Mouse (Mus musculus) kidney, adult 2 months (tissue): ENCODE measurements around the gene C8a. TPM values are rescaled to one million over a fixed set of nuclear protein-coding genes. Genes with fewer than 3 reads are reported as not detected.

Experiments
- DNase-seq: peaks from one replicate; pipeline ENCODE4 v3.0.0; 2021
- H3K27ac ChIP-seq: fragments of 200-500 bp; 2 replicates; pipeline ENCODE4 v1.5.1; 2012; ENCODE audit warnings: low read depth, low read length, control low read depth, inconsistent platforms; ENCODE audit not compliant: insufficient read depth
- H3K27me3 ChIP-seq: fragments of 200-500 bp; replicated peaks from 2 replicates; pipeline ENCODE4 v1.6.1; 2012; ENCODE audit warnings: mild to moderate bottlenecking, moderate library complexity, low read length, inconsistent platforms; ENCODE audit not compliant: control insufficient read depth, insufficient read depth
- H3K36me3 ChIP-seq: fragments of 200-500 bp; 2 replicates; pipeline ENCODE4 v1.6.1; 2012; ENCODE audit warnings: mild to moderate bottlenecking, moderate library complexity, low read length, inconsistent platforms; ENCODE audit not compliant: control insufficient read depth, insufficient read depth
- H3K4me1 ChIP-seq: fragments of 200-500 bp; 2 replicates; pipeline ENCODE4 v1.6.1; 2011; ENCODE audit warnings: low read length; ENCODE audit not compliant: control insufficient read depth, insufficient read depth
- H3K4me3 ChIP-seq: fragments of 200-500 bp; 2 replicates; pipeline ENCODE4 v1.5.1; 2011; ENCODE audit warnings: mild to moderate bottlenecking, low read depth, low read length, control low read depth; ENCODE audit not compliant: insufficient read depth
- CTCF ChIP-seq: fragments of 200-500 bp; conservative IDR thresholded peaks from 2 replicates; pipeline ENCODE4 v1.5.1; 2011; ENCODE audit warnings: low read depth, mild to moderate bottlenecking, control low read depth, low read length, moderate library complexity, mixed read lengths; ENCODE audit not compliant: insufficient read depth, insufficient read length
- POLR2A ChIP-seq: fragments of 200-500 bp; IDR thresholded peaks from one replicate; pipeline ENCODE4 v1.6.1; 2011; ENCODE audit warnings: low read depth, low read length, control low read depth
- whole genome bisulfite sequencing: fragments of 180-500 bp; shearing (Covaris S2); methylation state at CpG from one replicate; pipeline ENCODE4 v1.1.7; 2018; 5-methylcytosine and 5-hydroxymethylcytosine counted together
- polyA plus RNA-seq: library from polyadenylated mRNA; depleted of rRNA; stranded (reverse); fragments of >200 nt; gene quantifications from 2 replicates; pipeline ENCODE4 v1.2.3, GENCODE M21; 2012

C8a gene
- polyA plus RNA-seq, 1 experiment = 10.4 TPM

GRCm38 (mm10) chr4:104798951-104799350 is 77.2 kb downstream of the C8a start:
- no peak overlapping the region for H3K27ac ChIP-seq
- TF ChIP-seq CTCF (no peak), POLR2A (no peak)
- no peaks in the 10 kb centered on the region for H3K36me3 ChIP-seq
- no peak overlapping the region for H3K4me3 ChIP-seq
- DNase-seq = no peak
- WGBS = 80% methylated on average over 9 of the region's 9 CpGs
- no peaks in the 10 kb centered on the region for H3K27me3 ChIP-seq
- no peaks in the 10 kb centered on the region for H3K4me1 ChIP-seq

DNA sequence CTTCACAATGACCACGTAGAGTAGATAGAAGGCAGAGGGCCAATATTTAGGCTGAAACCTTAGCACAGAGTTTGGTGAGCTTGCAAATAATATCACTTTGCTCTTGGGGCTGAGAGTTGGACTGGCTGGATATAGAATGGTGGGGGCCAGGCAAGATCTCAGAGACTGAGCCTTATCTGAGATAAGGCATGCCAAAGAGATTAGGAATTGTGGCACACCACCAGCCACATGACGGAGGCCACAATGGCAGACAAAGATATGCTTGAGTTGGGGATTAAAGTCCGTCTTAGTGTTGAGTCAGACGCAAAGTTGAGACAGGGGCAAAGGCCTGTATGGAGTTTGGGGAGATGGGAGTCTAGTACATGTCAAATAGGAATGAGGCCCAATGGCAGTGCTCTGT is 84.1 kb downstream of the C8a start:
- WGBS = 89% methylated on average over 4 of the region's 4 CpGs
- H3K4me3 ChIP-seq = no peak overlapping the region
- TF ChIP-seq POLR2A (no peak), CTCF (no peak)
- no peaks in the 10 kb centered on the region for H3K36me3 ChIP-seq
- DNase-seq = no peak
- no peak overlapping the region for H3K27ac ChIP-seq
- no peaks in the 10 kb centered on the region for H3K27me3 ChIP-seq
- no peaks in the 10 kb centered on the region for H3K4me1 ChIP-seq

DNA sequence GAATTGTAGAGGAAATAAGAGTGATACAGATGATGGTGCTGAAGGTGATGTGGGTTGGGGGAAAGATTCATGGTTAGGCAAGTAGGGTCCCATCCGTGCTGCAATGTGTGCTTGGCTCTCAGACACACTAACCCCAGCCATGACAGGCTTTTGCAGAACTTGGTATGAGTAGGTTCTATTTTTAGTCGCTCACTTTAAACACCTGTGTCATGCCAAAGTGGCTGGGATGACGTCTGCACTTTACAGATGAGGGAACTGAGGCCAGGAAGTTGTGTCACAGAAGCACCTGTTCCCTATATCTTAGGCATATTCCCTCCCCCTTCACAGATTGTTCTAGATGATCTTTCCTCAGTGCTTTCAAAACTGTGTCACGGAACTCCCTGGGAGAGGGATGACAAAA is 93.9 kb downstream of the C8a start:
- no peaks in the 10 kb centered on the region for H3K27me3 ChIP-seq
- DNase-seq = no peak
- H3K4me3 ChIP-seq = no peak overlapping the region
- H3K36me3 ChIP-seq = no peaks in the 10 kb centered on the region
- no peaks in the 10 kb centered on the region for H3K4me1 ChIP-seq
- TF ChIP-seq POLR2A = no peak
- no peak for TF ChIP-seq CTCF
- no peak overlapping the region for H3K27ac ChIP-seq
- WGBS = 86% methylated on average over 4 of the region's 4 CpGs

DNA sequence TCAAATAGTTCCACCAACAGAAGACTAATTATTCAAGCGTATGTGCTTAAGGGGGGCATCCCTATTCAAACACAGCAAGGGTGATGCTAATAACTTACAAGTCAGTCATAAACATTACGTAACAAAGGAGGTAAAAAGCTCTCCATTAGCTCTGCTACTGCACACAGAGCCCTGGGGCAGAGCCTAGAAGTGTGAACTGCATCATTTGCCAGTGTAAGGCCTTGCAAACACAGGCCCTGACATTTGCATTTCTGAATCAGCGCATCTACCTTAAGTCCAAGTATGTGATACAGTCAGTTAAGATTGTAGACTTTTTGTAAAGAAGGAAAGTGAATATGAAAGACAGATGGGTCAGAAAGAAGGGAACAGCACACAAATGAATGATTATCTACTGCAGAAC is 94.8 kb downstream of the C8a start:
- Histone ChIP-seq H3K4me3 (no peak overlapping the region), H3K4me1 (no peaks in the 10 kb centered on the region), H3K36me3 (no peaks in the 10 kb centered on the region), H3K27ac (no peak overlapping the region), H3K27me3 (no peaks in the 10 kb centered on the region)
- TF ChIP-seq POLR2A (no peak), CTCF (no peak)
- no peak for DNase-seq
- WGBS = 94% methylated on average over 3 of the region's 3 CpGs

GRCm38 (mm10) chr4:104779460-104779859 is 96.7 kb downstream of the C8a start:
- no peak for DNase-seq
- TF ChIP-seq POLR2A (no peak), CTCF (no peak)
- 80% methylated on average over 5 of the region's 5 CpGs for WGBS
- Histone ChIP-seq H3K27me3 (no peaks in the 10 kb centered on the region), H3K27ac (no peak overlapping the region), H3K4me1 (no peaks in the 10 kb centered on the region), H3K36me3 (no peaks in the 10 kb centered on the region), H3K4me3 (no peak overlapping the region)

DNA sequence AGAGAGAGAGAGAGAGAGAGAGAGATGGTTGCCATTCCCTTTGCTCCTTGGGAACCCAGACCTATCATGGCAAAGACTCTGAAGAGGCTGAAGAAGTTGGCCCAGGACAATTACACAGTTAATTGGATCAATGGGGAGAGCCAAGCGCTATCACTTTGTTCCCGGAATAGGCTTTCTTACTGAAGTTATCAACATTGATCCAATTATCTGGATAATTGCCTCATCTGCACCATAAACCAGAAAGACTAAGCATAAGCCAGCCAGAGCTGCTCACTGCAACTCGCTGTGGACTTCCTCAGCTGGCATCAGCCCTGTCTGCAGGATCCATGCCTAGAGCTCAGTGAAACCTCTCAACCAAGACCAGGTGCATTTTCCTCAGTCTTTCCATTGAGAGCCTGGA is 100.6 kb downstream of the C8a start:
- no peak overlapping the region for H3K27ac ChIP-seq
- no peak overlapping the region for H3K4me3 ChIP-seq
- no peaks in the 10 kb centered on the region for H3K27me3 ChIP-seq
- TF ChIP-seq POLR2A (no peak), CTCF (no peak)
- 84% methylated on average over 3 of the region's 3 CpGs for WGBS
- no peaks in the 10 kb centered on the region for H3K36me3 ChIP-seq
- no peaks in the 10 kb centered on the region for H3K4me1 ChIP-seq
- no peak for DNase-seq

DNA sequence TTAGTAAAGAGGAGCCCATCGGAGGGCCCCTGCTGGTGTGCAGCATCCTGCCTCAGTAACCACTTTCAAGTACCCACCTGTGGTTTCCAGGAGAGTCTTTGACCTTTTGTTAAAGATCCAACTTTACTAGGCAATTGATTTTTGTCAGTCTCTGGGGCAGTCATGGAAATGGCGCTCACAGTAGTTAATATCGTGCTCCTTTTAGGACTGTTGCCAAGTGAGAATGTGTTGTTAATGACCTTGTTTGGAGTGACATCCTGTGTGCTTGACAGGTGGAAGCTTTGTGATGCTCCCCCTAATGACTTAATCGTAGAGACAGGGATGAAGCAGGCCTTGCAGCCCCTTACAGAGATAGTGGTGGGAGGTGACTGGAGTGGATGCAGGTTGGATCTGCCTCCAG is 105.9 kb downstream of the C8a start:
- no peaks in the 10 kb centered on the region for H3K36me3 ChIP-seq
- no peak overlapping the region for H3K4me3 ChIP-seq
- DNase-seq = no peak
- TF ChIP-seq CTCF = no peak
- no peak for TF ChIP-seq POLR2A
- no peaks in the 10 kb centered on the region for H3K27me3 ChIP-seq
- H3K4me1 ChIP-seq = no peaks in the 10 kb centered on the region
- no peak overlapping the region for H3K27ac ChIP-seq
- 66% methylated on average over 4 of the region's 4 CpGs for WGBS

DNA sequence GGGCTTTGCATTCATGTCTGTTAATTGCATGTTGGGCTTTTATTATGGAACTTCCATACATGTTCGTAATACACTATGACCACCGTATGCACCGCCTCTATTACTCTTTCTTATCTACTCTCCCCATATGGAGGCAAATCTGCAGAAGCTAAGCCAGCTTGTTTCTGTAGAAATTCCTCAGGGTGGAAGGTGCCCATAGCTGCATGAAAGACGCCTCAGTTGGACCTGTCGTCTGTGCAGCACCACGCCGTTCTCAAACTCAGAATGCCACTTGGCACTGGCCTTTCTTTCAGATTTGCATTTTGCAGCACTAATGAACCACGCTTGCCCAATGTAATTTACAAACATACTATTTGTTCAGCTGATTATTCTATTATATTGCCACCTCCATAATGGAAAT is 106.6 kb downstream of the C8a start:
- no peaks in the 10 kb centered on the region for H3K36me3 ChIP-seq
- WGBS = 89% methylated on average over 8 of the region's 8 CpGs
- H3K27me3 ChIP-seq = no peaks in the 10 kb centered on the region
- H3K4me3 ChIP-seq = no peak overlapping the region
- H3K27ac ChIP-seq = no peak overlapping the region
- H3K4me1 ChIP-seq = no peaks in the 10 kb centered on the region
- DNase-seq = no peak
- TF ChIP-seq CTCF (no peak), POLR2A (no peak)
